Mouse (Mus musculus): ENCODE data around the gene Iqcf4.
"Not testable (repeated sequence)": the region's sequence is repeated elsewhere in the genome, so short reads cannot be mapped to it uniquely, and the experiment has no call there.

Gene Iqcf4

GRCm38 (mm10) chr9:106570896-106571295 is at the start of gene Iqcf4:
Gene Iqcf4 (minus strand): TSS chr9:106570996.
- DNase-seq (ENCODE audit: low spot score in 2 of 2) = no peak

- DNase-seq (ENCODE audit: low spot score in 2 of 2) = no peak
Measured at GRCm38 (mm10) chr9:106617496-106617895, 46.7 kb upstream of the Iqcf4 start.

- no peak for DNase-seq (ENCODE audit: low spot score in 2 of 2)
Measured at GRCm38 (mm10) chr9:106616306-106616705, 45.5 kb upstream of the Iqcf4 start.

- DNase-seq (ENCODE audit: low spot score in 2 of 2) = no peak
Measured at GRCm38 (mm10) chr9:106614616-106615015, 43.8 kb upstream of the Iqcf4 start.

GRCm38 (mm10) chr9:106613951-106614350 is 43.2 kb upstream of the Iqcf4 start:
- no peak for DNase-seq (ENCODE audit: low spot score in 2 of 2)

GRCm38 (mm10) chr9:106610727-106611126 is 39.9 kb upstream of the Iqcf4 start:
- no peak for DNase-seq (ENCODE audit: low spot score in 2 of 2)

GRCm38 (mm10) chr9:106600546-106600945 is 29.8 kb upstream of the Iqcf4 start:
- DNase-seq (ENCODE audit: low spot score in 2 of 2) = peak in 1 of 2 experiments; percentile 39

GRCm38 (mm10) chr9:106598466-106598865 is 27.7 kb upstream of the Iqcf4 start:
- no peak for DNase-seq (ENCODE audit: low spot score in 2 of 2)

- DNase-seq (ENCODE audit: low spot score in 2 of 2) = no peak
Measured at GRCm38 (mm10) chr9:106595836-106596235, 25.0 kb upstream of the Iqcf4 start.

- DNase-seq (ENCODE audit: low spot score in 2 of 2) = not testable (repeated sequence)
Measured at GRCm38 (mm10) chr9:106595402-106595801, 24.6 kb upstream of the Iqcf4 start.

- DNase-seq (ENCODE audit: low spot score in 2 of 2) = no peak
Measured at GRCm38 (mm10) chr9:106592158-106592557, 21.4 kb upstream of the Iqcf4 start.

- DNase-seq (ENCODE audit: low spot score in 2 of 2) = no peak
Measured at GRCm38 (mm10) chr9:106582552-106582951, 11.8 kb upstream of the Iqcf4 start.

GRCm38 (mm10) chr9:106580016-106580415 is 9.2 kb upstream of the Iqcf4 start:
- DNase-seq (ENCODE audit: low spot score in 2 of 2) = no peak

GRCm38 (mm10) chr9:106576112-106576511 is 5.3 kb upstream of the Iqcf4 start:
- DNase-seq (ENCODE audit: low spot score in 2 of 2) = no peak

GRCm38 (mm10) chr9:106573366-106573765 is 2.6 kb upstream of the Iqcf4 start:
- DNase-seq (ENCODE audit: low spot score in 2 of 2) = no peak

- no peak for DNase-seq (ENCODE audit: low spot score in 2 of 2)
Measured at GRCm38 (mm10) chr9:106572186-106572585, 1.4 kb upstream of the Iqcf4 start.

- peak in 1 of 2 experiments; percentile 4 for DNase-seq (ENCODE audit: low spot score in 2 of 2)
Measured at GRCm38 (mm10) chr9:106566437-106566836, 4.4 kb downstream of the Iqcf4 start.

- no peak for DNase-seq (ENCODE audit: low spot score in 2 of 2)
Measured at GRCm38 (mm10) chr9:106564025-106564424, 6.8 kb downstream of the Iqcf4 start.

- DNase-seq (ENCODE audit: low spot score in 2 of 2) = no peak
Measured at GRCm38 (mm10) chr9:106562291-106562690, 8.5 kb downstream of the Iqcf4 start.

- DNase-seq (ENCODE audit: low spot score in 2 of 2) = no peak
Measured at GRCm38 (mm10) chr9:106561531-106561930, 9.3 kb downstream of the Iqcf4 start, which contains the start of gene Iqcf3. Gene Iqcf3 (minus strand): TSS chr9:106561631.

- no peak for DNase-seq (ENCODE audit: low spot score in 2 of 2)
Measured at GRCm38 (mm10) chr9:106534975-106535374, 35.8 kb downstream of the Iqcf4 start.

GRCm38 (mm10) chr9:106534296-106534695 is 36.5 kb downstream of the Iqcf4 start:
- no peak for DNase-seq (ENCODE audit: low spot score in 2 of 2)

GRCm38 (mm10) chr9:106531833-106532232 is 39.0 kb downstream of the Iqcf4 start:
- DNase-seq (ENCODE audit: low spot score in 2 of 2) = peak in 1 of 2 experiments; percentile 38

- no peak for DNase-seq (ENCODE audit: low spot score in 2 of 2)
Measured at GRCm38 (mm10) chr9:106519909-106520308, 50.9 kb downstream of the Iqcf4 start.

Data from thymus, postnatal 10 days (tissue).